Mouse (Mus musculus) c-Kit-positive CD71-negative TER-119-negative erythroid progenitor cells, embryonic 14.5 days (primary cell): Measurements from ENCODE around the gene Fzd9.
"Not testable (repeated sequence)": the region's sequence is repeated elsewhere in the genome, so short reads cannot be mapped to it uniquely, and the experiment has no call there.

Source experiments
- DNase-seq: peaks from one replicate; pipeline ENCODE4 v3.0.0-alpha.2; 2013; ENCODE audit warnings: low read depth

Fzd9 gene

DNA sequence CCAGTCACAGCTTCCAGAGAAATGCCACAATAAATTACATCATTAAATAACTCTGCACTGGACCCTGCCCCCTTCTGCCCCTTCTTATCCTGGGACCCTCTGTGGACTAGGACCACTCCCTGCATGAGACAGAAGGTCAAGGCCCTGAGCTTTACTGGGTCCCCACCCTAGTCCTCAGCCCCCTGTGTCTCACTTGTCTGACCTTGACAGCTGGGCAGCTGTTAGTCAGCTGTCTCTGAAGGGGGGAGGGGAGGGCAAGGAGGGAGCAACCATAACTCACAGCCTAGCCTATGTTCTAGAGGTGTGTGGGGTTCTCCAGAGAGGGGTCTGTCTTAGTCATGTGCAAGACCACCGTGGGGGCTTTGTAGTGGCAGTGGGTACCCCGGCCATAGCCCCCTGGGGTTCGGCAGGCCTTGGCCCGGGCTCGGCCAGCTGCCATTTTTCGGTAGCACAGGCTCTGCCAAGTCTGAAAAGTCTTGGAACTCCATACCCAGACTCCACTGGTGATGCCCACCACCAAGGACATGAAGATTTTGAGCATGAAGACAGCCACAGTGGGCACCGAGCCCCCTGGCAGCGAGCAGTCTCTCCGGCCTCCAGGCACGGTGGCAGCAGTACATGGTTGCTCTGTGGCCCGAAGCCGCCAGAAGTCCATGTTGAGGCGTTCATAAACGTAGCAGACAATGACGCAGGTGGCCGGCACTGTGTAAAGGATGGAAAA, 1.9 kb downstream of the Fzd9 start:
- DNase-seq: no peak

DNA sequence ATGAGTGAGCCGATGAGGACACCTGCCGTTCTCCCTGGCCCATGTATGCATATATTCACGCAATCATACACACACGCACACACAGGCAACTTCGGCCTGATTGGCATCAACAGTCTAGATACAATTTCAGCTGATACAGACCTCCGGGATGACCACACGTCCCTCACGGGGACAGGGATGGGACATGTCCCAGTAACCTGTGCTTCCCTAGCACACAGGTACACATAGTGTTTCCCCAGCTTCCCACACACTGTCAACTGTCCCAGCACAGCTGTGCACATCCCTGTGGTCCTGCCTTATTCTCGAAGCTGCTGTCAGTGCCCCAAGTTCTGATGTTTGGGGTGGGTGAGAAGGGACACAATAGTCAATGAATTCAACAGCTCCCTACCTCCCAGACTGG, 3.7 kb downstream of the Fzd9 start:
- DNase-seq: no peak

DNA sequence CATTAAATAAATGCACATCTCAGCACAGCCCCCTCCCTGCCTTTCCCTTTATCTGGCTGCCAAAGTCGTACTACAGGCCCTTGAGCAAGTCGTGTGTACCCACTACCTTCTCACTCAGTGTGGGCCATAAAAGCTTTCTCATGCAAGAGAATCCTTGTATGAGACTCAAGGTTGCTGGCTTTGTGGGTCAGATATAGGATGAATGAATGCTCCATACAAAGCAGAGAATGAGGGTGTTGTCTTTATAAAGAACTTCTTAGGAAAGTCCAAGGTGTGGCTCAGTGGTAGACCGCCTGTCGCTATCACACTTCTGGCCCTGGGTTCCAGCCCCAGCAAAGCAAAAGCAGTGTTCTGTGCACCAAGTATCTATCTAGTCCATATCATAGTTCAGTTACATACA, 4.5 kb downstream of the Fzd9 start:
- DNase-seq: no peak

DNA sequence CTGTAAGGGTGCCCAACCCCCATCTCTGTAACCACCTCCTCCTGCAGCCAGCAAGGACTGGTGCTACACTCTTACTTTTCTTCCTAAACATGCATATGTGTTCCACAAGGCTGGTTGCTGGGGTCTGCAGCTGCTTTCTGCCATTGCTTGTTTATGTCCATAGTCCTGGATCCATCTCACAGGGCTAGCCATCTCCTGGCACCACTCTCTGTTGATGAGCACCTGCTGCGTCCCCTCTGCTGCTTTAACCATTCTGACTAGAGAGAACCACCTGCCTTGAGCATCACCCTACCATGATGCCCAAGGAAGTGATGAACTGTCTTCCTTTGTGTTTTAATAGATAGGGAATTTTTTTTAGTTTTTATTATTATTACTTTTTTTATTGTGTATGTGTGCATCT, 7.9 kb downstream of the Fzd9 start:
- no peak for DNase-seq

DNA sequence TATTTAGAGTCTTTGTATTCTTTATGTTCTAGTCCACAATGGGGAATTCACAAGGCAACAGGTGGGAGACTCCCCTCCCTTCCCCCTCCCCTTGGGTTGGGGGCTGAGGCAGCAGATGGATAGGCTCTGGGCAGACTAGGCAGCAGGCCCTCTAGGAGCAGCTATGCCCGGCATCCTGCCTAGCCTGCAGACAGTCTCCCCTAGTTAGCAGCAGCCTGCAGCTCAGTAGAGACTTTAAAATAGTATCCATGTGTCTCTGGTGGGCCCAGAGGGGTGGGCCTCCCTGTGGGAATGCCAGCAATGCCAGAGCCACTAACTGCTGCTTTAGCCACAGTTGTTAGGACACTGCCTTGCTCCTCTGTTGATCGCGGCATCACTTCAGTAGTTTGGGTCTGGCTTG, 8.4 kb downstream of the Fzd9 start:
- DNase-seq: no peak

DNA sequence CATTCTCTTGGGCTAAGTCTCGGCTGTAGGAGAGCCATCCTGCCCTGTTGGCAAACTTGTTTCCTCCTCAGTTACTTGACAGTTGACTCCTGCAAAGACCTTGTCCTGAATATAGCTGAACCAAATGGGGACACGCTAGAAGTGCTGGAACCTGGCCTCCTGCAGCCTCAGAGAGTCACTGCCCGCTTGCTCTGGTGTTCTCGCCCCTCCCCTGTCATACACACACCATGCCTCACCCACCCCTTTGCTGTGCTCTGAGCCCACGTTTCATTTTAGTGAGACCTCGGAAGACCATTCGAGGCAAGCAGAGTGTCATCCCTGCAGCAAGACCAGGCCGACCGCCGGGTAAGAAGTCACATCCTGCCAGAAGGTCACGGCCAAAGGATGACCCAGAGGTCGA, 8.9 kb downstream of the Fzd9 start:
- DNase-seq: no peak

DNA sequence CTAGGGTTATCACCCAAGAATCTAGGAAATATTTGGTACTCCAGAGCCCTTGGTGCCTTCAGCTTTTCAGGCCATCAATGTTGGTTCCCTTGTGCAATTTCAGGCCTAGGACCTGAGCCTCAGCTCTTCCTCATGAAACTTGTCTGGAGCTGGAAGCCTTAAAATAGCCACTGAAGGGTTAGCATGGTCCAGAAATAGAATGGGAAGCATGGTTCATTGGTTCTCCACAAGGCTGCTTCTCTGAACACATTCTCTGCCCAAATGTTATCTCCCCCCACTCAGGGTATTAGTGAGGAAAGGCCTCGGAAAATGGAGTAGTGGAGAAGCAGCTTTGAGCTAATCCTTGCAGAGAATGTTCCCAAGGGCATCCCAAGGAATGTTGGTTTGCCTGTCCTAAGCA, 9.6 kb downstream of the Fzd9 start:
- DNase-seq: no peak

DNA sequence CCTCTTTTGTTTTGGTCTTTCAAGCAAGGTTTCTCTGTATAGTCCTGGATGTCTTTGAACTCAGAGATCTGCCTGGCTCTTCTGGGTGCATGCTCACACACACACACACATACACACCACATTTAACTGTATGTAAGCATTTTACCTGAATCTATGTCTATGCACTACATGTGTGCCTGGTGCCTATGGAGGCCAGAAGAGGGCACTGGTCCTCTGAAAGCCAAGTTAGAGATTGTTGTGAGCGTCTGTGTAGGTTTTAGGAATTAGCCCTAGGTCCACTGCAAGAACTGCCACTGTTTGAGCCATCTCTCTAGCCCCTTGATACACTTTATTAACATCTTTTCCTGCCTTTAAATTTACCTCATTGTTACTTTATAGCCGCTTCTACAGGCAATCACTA, 12.2 kb downstream of the Fzd9 start:
- DNase-seq: no peak

DNA sequence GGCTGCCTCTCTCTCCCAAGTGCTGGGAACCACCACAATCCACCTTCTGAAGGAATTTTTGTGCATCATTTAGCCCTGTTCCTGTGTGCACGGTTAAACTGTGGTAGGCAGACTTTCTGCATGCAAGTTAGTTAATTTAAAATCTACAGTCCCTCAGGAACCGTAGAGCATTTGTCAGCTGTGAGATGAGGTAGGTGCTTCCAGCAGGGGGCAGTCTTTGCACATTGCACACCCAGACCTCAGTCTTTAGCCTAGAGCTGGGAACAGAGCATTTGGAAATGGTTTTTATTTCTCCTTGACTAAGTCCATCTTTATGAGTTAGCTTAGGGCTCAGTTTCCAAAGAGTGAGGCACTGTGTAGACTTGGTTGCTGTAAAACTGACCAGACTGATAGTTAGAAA, 14.5 kb downstream of the Fzd9 start:
- DNase-seq: peak; percentile 46

DNA sequence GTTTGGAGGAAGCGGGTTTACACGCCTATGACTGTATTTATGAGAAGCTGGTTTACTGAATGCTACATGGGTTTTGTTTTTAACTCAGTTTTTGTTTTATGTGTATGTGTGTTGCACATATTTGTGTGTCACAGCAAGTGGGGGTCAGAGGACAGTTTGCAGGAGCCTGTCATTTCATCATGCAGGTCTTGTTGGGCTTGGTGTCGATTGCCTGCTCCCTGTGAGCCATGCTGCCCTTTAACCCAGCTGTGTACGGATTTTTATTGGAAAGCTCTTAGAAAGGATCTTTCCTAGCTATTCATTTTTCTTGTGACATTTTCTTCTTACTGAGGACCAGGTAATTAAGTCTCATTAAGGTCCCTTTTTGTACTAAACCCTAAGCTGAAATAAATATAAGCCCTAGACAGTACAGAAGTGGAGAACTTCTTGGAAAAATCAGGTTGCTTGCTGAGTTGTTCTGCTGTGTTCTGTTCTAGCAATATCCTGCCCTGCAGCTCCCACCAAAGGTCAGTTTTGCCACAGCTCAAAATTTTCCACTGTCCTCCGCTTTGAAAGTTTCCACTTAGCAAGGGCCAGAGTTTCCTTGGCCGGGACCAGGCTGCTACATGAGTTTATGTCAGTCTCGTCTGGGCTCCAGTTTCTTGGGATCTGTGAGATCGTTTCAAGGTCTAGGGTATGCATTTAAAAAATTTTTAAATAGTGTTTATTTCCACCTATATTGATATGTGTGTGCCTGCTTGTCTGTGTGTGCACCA, 17.7 kb downstream of the Fzd9 start:
- DNase-seq: no peak

DNA sequence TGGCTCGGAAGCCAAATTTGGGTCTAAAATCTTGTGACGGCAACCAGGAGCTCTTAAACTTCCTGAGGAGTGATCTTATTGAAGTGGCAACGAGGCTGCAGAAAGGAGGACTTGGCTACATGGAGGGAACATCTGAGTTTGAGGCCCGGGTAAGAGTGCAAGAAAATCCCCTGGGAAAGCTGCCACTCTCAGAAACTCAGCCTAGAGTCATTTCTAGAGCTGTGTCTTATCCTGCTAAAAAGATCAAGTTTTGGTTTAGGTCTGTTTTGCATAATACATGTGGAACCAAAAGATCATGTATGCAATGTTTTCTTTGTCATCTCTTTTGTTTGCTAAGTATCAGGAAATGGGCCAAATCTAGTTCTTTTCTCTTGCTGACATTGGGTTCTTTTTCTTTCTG, 20.8 kb downstream of the Fzd9 start:
- no peak for DNase-seq

DNA sequence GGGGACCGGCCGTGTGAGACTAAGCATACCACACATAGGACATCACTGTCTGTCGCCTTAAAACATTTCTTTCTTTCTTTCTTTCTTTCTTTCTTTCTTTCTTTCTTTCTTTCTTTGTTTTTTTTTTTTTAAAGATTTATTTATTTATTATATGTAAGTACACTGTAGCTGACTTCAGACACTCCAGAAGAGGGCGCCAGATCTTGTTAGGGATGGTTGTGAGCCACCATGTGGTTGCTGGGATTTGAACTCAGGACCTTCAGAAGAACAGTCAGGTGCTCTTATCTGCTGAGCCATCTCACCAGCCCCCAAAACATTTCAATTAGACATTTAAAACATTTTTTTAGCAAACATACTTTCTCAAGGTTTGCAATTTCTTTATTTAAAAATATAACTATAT, 25.2 kb downstream of the Fzd9 start:
- not testable (repeated sequence) for DNase-seq

DNA sequence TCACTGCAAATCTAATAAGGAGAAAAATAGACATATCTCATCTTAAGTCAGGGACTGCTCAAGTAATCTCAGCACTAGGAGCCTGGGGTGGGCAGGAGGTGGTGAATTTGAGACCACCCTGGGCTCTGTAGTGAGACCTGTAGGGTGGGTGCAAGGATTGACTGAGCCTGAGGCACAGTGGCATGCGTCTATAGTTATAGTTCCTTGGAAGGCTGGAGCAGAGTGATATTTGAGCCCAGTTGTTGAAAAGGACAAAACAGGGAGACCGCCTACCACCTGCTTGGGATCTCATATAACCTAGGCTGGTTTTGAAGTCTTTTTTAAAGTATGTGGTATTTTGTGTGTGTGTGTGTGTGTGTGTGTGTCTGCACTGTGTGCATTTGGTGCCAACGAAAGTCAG, 26.9 kb downstream of the Fzd9 start:
- no peak for DNase-seq

DNA sequence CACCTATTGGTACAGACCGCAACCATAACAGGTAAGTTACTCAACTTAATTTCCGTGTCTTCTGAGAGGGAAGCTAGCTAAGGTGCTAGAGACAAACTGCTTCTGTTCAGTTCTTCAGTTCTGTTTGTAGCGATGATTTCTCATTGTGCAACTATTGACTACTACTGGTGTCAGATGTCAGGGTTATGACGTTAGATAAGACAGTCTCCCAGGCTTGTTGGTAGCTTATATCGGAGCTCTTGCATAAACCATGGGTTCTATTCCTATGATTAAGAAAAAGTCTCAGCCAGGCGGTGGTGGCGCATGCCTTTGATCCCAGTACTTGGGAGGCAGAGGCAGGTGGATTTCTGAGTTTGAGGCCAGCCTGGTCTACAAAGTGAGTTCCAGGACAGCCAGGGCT, 29.0 kb downstream of the Fzd9 start:
- DNase-seq: no peak

DNA sequence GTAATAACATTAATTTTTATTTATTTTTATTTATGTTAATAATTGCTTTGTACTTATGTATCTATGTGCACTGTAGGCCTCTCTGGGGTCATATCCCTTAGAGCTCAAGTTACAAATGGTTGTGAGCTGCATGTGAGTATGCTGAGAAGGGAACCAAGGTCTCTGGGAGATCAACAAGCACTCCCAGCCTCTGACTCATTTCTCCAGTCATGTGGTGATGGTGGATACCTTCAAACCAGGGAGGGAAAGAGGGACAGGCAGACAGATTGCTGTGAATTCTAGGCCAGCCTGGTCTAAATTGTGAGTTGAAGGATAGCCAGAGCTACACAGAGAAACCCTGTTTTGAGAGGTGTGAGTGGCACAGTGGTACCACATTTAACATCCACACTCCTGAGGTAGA, 30.1 kb downstream of the Fzd9 start:
- no peak for DNase-seq

DNA sequence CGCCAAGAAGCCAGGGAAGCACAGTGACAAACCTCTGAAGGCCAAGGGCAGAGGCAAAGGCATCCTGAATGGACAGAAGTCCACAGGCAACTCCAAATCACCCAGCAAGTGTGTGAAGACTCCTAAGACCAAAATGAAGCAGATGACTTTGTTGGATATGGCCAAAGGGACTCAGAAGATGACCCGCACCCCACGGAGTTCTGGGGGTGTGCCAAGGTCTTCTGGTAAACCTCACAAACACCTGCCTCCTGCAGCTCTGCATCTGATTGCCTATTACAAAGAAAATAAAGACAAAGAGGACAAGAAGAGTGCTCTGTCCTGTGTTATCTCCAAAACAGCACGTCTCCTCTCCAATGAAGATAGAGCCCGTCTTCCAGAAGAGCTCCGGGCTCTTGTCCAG, 34.2 kb downstream of the Fzd9 start:
- DNase-seq: no peak

DNA sequence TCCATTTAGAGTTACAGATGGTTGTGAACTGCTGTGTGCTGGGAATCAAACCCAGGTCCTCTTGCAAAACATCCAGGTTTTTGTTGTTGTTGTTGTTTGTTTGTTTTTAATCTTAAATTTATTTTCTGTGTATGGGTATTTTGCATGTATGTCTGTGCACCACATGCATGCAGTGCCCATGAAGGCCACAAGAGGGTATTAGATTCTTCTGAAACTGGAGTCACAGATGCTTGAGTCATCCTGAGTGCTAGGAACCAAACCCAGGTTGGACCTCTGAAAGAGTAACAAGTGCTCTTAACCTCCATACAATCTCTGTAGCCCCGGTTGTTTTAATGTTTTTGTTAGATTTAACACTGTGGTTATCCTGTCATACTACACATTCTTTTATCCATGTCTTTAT, 42.8 kb downstream of the Fzd9 start:
- no peak for DNase-seq

DNA sequence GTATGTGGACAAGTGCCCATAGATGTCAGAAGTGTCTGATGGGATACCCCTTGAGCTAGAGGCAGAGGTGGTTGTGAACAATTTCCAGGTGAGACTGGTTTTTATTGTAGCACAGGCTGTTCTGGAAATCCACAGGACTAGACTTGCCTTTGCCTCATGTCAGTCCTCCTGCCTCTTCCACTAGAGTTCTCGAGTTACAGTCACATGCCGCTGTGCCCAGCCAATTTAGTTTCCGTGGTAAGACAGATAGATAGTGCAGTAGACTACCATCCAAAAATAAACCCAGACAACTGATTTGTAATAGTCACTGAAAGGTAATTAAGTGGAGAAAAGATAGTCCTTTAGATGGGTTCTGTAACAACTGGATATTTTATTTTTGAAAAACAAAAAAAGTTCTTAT, 48.3 kb downstream of the Fzd9 start:
- DNase-seq: no peak
